Mouse (Mus musculus) cortical plate, adult 2 months (tissue): ENCODE measurements at regions not wholly inside any gene's neighbourhood (a gene's known extent, or its start where the extent isn't known, plus 50 kb on each side); places are given as distances from the start of the nearest gene placed in this dataset.

ENCODE experiments used
- CTCF ChIP-seq: fragments of 200-500 bp; IDR thresholded peaks from 2 replicates; pipeline ENCODE4 v1.5.1; 2011; ENCODE audit warnings: mild to moderate bottlenecking, control low read depth, low read length; ENCODE audit not compliant: insufficient read depth; ENCODE audit errors: extremely low read depth
- POLR2A ChIP-seq: fragments of 200-500 bp; IDR thresholded peaks from 2 replicates; pipeline ENCODE4 v1.6.1; 2011; ENCODE audit warnings: mild to moderate bottlenecking, low read length, control low read depth; ENCODE audit not compliant: insufficient read depth; ENCODE audit errors: extremely low read depth

GRCm38 (mm10) chr15:51189134-51189533, 2695.6 kb upstream of the Gm7489 start:
- TF ChIP-seq CTCF = no peak
- no peak for TF ChIP-seq POLR2A
